Mouse (Mus musculus) megakaryocyte, embryonic 14.5 days (primary cell): ENCODE measurements at regions not wholly inside any gene's neighbourhood (a gene's known extent, or its start where the extent isn't known, plus 50 kb on each side); places are given as distances from the start of the nearest gene placed in this dataset.

Experiments used
- FLI1 ChIP-seq: IDR thresholded peaks from 2 replicates; pipeline ENCODE4 v1.6.1; 2012; ENCODE audit warnings: low read length, inconsistent platforms, mixed read lengths
- GATA1 ChIP-seq: IDR thresholded peaks from 3 replicates; pipeline ENCODE4 v1.6.1; 2012; ENCODE audit warnings: mixed read lengths, low read length, inconsistent platforms, borderline replicate concordance

GRCm38 (mm10) chr13:97462884-97463235 is 222.0 kb downstream of the Enc1 start:
- no peak for TF ChIP-seq GATA1
- TF ChIP-seq FLI1 = no peak
